Mouse (Mus musculus) adrenal gland, adult (tissue): Measurements from ENCODE around the gene Cnp.
A peak's percentile ranks its signal among the peaks of the same experiment; 100 is the strongest.
"Not testable (repeated sequence)": the region's sequence is repeated elsewhere in the genome, so short reads cannot be mapped to it uniquely, and the experiment has no call there.

ENCODE experiments used
- DNase-seq, 2 experiments: peaks; one replicate each; pipeline ENCODE4 v3.0.0; 2022 to 2023; ENCODE audit warnings: low spot score in 1 of 2; ENCODE audit not compliant: inconsistent age in 2 of 2

Cnp gene

DNA sequence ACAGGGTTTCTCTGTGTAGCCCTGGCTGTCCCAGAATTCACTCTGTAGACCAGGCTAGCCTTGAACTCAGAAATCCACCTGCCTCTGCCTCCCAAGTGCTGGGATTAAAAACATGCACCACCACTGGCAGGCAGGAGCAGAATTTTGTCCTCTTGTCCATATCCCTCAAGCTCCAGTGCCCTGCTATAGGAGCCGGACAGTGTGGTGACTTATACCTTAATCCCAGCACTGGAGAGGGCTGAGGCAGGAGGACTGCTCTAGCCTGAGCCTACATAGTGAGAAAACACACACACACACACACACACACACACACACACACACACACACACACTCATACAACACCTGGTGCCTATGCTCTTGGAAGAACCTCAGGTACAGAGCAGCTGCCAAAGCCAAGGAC lies 7.7 kb downstream of the Cnp start:
- not testable (repeated sequence) for DNase-seq

DNA sequence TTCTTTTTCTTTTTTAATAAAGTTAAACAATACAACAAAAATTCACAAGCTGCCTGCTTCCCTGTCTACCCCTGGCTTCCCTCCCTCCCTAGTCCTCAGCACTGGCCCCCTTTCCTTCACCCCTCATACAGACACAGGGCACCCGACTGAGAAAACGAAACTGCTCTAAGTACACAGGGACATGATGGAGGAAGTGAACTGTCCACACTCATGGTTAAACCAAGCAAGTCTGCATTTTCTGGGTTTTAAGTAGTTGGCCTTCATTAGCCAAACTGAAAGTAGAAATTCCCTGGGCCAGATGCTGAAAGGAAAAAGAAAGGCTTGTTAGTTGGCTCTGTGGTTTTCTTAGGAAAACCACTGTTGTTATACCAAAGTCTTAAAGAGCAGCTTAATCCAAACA lies 8.1 kb downstream of the Cnp start:
- no peak for DNase-seq

DNA sequence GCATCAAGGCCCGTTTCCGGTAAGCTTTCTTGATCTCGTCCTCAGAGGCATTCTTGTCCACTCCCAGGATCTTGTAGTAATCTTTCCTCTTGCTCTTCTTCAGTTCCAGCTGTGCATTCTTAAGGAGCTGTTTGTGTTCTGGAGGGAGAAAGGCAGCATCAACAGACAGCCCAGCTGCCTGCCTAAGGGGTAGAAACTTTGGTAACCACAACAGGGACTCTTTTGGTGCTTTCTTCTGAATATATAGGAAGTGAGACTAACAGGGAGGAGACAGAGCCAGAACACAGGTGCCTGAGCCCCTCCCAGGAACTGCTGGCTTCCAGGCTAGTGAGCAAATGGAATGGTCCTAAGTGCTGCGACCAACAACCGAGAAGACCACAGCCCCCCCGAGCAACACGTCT lies 9.9 kb downstream of the Cnp start:
- DNase-seq = no peak

DNA sequence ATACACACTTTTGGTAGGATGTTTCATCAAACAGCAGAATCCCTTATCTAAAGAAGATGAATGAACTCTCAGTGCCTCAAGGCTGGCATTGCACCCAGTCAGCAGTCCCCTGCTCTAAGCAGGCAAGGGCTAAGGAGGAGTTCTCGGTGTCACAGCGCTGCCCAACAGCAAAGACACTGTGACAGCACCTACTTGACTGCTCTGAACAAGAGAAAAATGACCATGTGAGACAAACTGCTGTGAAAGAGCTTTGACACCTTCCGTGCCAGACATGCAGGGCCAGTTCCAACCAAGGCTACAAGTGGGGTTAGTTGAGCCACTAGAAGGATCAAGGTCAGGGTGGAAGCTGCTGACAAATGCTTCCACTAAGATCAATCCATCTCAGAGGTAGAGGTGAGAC lies 10.4 kb downstream of the Cnp start:
- DNase-seq = peak in 1 of 2 experiments; percentile 63

DNA sequence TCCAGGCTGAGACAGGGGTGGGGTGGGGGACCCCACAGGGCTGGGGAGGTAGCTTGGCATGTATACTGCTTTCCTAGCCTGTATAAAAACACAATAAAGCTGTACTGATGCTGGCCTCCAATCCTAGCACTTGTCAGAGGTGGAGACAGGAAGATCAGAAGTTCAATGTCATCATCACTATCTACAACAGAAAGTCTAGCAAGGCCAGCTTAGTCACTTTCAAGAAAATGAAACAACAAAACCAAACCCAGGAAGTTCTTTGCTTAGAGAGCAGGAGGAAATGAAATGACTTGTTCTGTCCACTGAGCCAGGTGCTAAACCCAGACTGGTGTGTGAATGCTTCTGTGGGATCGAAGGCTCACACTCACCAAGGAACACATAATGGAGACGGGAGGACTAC lies 13.8 kb downstream of the Cnp start:
- peak in 1 of 2 experiments; percentile 72 for DNase-seq

DNA sequence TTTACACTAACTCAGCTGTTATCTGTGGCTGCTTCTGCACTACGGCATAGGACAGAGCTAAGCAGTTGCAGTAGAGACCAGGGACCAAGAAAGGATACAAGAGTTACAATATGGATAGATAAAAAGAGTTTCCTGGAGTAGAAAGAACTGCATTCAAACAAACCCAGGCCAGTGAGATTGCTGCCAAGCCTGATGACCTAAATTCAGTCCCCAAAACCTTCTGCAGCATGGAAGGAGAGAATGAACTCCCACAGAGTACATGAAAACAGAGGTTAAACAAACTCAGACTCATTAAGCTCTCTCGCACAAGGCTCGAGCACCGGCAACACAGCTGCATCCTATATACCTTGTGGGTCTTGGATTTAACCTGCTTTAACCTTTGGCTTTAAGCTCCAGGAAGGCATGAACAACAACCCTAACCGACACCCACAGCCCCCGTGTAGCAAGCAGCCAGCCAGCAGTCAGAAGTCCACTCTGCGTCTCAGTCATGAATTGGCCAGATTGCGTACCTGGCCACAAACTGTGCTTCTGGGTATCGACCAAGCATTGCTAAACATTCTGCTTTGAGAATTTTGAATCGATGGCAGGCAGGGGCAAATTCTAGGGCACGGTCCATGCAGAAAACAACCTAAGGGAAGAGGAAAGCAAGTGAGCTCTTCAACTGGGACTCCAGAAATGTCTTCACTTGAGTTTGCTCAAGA lies 17.8 kb downstream of the Cnp start:
- no peak for DNase-seq

DNA sequence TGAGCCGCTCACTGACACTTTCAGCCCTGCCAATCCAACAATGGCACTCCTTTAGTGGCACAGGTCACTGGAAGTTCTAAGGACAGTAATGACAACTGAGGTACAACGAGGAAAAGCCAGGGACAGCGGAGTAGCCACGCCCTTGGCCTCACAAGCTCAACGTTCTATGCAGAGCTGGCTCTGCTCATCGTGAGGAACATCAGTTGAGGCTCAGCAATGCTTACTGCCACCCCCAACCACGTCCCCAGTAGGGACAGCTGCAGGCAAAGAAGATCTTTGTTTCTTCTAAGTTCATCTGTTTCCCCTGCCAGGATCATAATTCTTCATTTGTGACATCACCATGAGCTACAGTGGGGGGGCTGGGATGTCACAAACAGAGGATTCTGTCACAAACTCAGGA lies 19.9 kb downstream of the Cnp start:
- DNase-seq = no peak

DNA sequence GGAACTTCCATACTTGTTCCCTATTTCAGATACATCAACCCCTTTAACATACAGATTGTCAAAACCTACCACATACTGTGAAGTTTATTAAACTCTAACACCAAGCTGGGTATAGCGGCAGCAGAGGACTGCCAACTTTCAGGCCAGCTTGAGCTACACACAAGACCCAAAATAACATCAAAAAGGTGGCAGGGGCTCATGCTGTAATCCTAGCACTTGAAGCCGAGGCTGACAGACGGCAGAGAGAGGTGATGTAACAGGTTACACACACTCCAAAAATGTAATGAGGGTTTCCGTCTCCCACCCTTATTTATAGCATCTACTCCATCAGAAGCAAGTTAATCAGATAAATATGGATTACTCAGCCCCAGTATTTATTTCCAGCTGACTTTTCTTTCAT lies 20.8 kb downstream of the Cnp start:
- DNase-seq = no peak

DNA sequence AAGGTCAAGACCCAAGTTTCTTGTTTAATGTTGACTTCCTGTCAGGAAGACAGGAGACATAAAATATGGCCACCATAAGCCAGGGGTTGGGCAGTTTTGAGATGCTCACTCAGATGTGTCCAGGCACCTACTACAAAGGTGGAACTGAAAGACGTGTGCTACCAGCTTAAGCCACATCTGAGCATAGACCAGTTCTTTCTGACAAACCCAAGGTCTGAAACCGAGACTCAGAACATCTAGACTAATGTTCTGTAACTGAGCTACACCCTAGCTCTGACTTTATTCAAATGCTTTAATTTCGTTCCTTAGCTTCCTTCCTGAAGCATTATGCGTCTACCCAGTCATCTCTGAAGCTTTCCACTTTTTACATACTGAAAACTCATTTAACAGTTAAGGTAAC lies 23.4 kb downstream of the Cnp start:
- DNase-seq = no peak

DNA sequence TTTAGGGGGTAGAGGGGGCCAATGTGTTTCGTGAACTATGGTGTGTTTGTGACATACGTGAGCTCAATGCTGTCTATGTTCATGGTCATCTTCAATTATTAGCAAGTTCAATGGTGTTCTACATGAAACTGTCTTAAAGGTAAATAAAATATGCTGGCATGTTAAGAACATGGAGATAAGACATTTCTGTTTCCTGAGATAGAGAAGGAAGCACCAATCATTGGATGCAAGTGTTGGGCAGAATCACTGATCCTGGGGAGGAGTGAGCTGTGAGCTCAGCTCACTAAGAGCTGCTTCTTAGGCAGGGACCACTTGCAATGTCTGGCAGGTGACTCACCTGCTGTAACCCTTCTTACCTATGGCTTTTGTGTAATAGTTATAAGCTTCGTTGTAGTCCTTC lies 26.7 kb downstream of the Cnp start:
- DNase-seq = no peak

DNA sequence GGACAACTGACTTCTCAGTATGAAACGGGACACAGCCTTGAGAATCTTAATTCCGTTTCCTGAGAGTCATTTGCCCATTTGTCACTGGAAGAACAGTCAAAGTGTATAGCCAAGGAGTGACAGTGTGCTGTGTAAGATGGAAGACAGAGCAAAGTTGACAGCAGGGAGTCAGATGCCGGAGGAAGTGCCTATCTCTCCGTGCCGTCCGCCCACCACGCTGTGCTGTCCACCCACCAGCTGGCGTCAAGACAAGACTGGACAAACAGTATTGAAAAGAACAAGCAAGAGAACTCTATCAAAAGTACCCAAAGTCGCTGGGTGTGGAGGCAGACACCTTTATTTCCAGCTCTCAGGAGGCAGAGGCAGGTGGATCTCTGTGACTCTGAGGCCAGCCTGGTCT lies 28.5 kb downstream of the Cnp start:
- peak in 1 of 2 experiments; percentile 47 for DNase-seq

DNA sequence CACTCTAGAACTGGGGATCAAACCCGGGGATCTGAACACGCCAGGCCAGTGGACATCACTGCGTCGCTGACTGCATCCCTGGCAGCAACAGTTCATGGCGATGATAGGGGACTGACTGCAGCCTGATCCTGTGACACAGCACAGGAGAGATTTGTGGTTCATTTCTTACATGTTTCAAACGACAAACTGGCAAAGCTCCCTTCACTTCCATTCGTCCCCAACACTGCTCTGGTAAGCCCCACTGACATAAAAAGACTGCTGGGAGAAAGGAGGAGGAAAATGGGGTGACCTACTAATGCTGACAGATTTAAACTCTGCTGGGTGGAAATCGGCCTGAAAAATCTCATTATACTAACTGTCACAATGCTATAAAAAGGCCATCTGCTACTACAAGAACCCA lies 29.1 kb downstream of the Cnp start:
- DNase-seq = peak in 1 of 2 experiments; percentile 46

DNA sequence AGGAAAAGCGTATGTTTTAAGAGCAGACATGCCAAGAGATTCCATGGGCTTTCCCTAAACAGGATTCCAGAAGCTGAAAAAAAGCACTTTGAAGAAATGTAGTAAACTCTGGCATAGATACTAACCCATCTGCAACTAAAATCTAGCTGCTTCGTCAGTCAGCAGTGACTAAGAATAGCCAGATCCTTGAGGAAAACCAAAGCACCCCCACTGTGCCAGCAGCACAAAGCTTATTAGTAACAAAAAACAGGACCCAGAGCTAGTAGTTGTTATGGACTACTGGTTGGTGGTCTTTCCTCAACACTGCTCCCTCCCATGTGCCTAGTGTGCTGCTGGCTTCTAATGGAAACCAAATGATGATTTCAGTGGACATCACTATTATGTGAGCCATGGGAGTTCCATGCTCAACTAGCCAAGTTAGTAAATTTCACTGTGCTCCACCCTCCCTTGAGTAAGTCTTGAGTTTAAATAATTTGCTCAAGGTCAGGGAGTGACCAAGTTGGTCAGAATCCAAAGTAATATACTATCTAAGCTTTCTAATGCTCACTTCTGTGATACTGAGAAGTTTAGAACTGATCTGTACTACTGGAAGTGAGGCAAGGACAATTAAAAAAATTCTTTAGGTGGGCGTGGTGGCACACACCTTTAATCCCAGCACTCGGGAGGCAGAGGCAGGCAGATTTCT lies 29.8 kb downstream of the Cnp start:
- DNase-seq = peak in 1 of 2 experiments; percentile 71

DNA sequence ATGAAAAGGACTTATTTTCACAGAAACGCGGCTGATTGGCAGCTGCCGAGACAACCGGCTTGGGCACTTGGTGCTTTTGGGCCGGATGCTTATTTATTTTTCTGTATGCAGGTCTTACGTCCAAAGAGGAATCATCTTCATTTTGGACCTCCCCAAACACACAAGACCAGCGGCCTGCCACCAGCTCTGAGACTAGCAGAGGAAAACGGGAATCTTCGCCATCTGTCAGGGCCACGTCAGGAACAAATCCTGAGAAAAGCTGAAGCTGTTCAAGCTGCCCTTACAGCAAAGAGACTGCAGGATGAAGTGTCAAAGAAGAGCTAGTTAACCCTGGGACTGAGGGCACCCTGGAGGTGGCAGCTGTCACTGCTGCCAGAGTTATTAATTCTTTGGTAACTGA lies 30.7 kb downstream of the Cnp start:
- no peak for DNase-seq

DNA sequence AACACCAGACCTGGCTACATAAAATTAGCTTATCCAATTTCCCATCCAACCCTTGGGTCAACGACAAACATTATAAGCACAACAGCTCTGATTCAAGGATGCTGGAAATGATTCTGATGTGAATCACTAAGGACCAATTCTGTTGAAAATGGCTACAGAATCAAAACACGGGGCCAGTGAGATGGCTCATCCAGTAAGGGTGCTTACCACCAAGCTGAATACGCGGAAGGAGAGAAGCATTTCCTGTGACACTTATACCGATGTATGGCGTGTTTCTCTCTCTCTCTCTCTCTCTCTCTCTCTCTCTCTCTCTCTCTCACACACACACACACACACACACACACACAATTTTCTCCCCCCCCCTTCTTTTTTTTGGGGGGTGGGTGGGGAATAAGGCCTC lies 32.4 kb downstream of the Cnp start:
- DNase-seq = peak in 1 of 2 experiments; percentile 47

DNA sequence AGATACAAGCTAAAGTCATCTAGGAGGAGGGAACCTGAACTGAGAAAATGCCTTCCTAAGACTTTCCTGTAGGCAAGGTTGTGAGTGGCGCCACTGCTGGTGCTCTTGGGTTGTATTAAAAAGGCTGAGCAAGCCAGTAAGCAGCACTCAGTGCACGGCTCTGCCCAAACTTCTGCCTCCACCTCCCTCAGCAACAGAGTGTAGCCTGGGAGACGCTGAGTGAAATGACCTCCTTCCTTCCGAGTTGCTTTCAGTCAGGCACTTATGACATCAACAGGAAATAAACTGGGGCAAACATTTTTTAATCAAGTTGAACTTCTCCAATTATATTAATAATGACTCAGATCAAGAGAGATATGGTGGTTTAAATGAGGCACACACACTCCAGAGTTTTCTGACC lies 34.1 kb downstream of the Cnp start:
- peak; percentile 25 to 70 for DNase-seq

DNA sequence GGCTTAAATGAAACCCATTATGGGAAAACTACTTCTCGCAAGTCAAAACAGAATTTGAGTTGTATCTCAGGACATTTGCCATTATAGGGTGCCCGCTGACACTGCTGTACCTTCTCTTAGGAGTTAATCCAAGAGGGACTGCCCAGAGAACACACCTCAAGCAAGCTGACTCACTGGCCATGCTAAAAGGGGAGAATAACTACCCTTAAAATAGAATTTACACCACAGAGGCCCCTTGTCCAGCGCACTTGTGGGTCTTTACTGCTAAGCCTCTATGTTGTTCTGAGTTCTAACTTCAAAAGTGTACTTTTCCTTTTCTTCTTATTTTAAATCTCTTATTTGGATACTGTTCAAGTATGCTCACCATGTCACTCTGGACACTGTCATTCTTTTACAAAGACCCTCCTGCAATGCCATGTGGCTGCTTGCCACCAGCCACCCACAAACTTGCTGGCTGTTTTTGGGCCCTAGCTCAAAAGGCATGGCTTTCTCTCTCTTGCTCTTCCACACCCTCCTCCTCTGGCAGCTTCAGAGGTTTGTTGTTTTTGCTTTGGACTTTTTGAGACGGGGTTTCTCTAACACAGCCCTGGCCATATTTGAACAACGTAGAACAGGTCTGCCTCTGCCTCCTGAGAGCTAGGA lies 34.8 kb downstream of the Cnp start:
- peak in 1 of 2 experiments; percentile 58 for DNase-seq

DNA sequence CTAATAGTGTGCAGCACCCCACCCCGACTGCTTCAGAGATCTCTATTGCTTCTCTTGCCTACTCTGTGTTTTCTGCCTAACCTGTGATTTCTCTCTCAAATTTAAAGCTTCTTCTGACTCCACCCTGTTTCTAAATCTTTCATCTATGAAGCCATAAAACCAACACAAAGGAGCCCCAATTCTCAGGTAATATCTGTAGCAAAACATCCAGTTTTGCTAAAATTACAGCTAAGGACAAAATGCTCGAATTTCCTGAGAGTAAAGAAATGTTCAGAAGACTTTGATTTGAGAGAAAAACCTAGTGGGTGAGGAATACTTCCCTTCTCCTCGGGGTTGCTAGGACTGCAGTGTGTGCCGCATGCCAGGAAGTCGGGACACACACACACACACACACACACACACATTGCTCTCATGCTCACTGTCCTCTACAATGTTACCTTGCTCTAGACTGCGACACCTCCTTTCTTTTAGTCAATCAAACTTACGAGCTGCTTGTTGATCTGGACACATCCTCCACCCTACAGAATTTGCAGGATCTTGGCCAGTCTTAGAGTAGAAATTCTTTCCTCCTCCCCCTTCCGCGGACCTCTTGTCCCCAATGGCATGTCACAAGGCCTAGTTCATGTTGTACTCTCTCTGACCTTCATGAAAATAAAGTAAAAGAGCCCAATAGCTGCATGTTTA lies 35.4 kb downstream of the Cnp start:
- DNase-seq = peak; percentile 73 to 85

DNA sequence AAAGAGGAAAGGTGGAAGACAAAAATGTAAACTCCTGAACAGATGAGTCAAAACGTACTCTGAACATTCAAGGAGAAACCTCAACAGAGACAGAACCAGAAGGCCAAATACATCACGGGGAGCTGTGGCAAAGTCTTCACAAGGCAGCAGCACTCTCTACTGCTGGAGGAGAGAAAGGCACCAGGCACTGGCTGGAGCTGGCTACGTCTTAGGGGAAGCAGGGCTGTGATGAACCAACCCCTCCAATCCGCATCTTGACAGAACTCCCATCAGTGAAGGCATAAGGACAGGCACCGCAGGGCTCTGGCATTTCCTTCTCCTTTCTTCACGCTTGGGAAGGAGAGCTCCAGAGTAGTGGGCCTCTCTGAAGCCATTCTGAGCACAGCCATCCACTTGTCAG lies 36.9 kb downstream of the Cnp start:
- peak; percentile 49 to 67 for DNase-seq

DNA sequence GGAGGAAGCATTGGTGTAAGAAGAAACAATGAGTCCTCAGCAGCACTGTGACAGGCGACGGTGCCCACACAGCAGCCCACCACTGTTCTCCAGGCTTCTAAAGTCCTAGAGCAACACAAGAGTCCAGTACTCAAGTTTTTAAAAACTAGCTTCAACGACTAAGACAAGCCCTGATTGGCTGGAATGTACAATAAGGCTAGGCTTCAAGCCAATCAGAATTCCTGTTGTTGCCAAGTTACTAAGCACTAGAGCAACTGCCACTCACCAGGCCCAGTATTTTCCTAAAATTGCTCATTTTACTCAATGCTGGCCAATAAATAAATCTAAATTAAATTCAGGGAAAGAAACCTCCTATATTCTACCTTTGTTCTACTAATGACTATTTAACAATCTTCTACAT lies 38.5 kb downstream of the Cnp start:
- peak in 1 of 2 experiments; percentile 61 for DNase-seq

DNA sequence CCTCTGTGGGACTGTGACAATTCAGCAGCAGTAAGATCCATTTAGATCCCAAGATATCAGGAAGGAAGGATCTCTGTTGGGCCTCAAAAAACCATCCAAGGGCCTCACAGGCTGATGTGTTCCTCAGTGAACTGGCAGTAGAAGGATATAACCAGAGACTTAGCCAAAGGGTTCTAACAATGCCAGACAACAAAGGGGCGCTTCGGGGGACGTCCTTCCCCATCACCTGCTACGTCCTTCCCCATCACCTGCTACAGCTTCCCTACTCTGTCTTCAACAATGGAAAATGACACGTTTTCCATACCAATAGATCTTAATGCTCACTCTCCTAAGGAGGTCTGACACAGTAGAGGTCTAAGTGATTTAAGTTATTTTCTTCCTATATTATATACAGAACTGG lies 41.6 kb downstream of the Cnp start:
- DNase-seq = no peak

DNA sequence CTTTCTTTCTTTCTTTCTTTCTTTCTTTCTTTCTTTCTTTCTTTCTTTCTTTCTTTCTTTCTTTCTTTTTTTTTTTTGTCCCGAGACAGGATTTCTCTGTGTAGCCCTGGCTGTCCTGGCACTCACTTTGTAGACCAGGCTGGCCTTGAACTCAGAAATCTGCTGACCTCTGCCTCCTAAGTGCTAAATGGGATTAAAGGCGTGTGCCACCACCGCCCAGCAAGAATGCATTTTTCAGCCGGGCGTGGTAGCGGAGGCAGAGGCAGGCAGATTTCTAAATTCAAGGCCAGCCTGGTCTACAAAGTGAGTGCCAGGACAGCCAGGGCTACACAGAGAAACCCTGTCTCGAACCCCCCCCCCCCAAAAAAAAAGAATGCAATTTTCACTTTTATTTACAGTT lies 42.1 kb downstream of the Cnp start:
- DNase-seq = not testable (repeated sequence)
